Mouse (Mus musculus) liver, embryonic 12.5 days (tissue): ENCODE results near the gene Eif5. TPM values are rescaled to one million over a fixed set of nuclear protein-coding genes. Genes with fewer than 3 reads are reported as not detected.
A peak's percentile ranks its signal among the peaks of the same experiment; 100 is the strongest.

Experiments used
- ATAC-seq: fragments of 200-750 bp; cut with Nextera tagmentation; 2 replicates; pipeline ENCODE4 v1.8.0; 2017; ENCODE audit warnings: moderate number of reproducible peaks, mild to moderate bottlenecking, moderate library complexity
- H3K27ac ChIP-seq: fragments of 300-500 bp; sonication (generic); 2 replicates; pipeline ENCODE4 v1.5.1; 2016; ENCODE audit warnings: mild to moderate bottlenecking
- H3K27me3 ChIP-seq: fragments of 300-500 bp; sonication (generic); replicated peaks from 2 replicates; pipeline ENCODE4 v1.6.1; 2016; ENCODE audit warnings: mild to moderate bottlenecking, moderate library complexity
- H3K36me3 ChIP-seq: fragments of 300-500 bp; sonication (generic); 2 replicates; pipeline ENCODE4 v1.6.1; 2016; ENCODE audit warnings: mild to moderate bottlenecking, moderate library complexity
- H3K4me1 ChIP-seq: fragments of 300-500 bp; sonication (generic); 2 replicates; pipeline ENCODE4 v1.6.1; 2016
- H3K4me2 ChIP-seq: fragments of 300-500 bp; sonication (generic); 2 replicates; pipeline ENCODE4 v1.6.1; 2016; ENCODE audit warnings: mild to moderate bottlenecking, moderate library complexity
- H3K4me3 ChIP-seq: fragments of 300-500 bp; sonication (generic); 2 replicates; pipeline ENCODE4 v1.5.1; 2016; ENCODE audit warnings: mild to moderate bottlenecking, moderate library complexity
- H3K9ac ChIP-seq: fragments of 300-500 bp; sonication (generic); 2 replicates; pipeline ENCODE4 v1.6.1; 2016; ENCODE audit warnings: mild to moderate bottlenecking, moderate library complexity
- H3K9me3 ChIP-seq: fragments of 300-500 bp; sonication (generic); replicated peaks from 2 replicates; pipeline ENCODE4 v1.6.1; 2016; ENCODE audit warnings: mild to moderate bottlenecking, moderate library complexity
- WGBS: fragments of 180-500 bp; shearing (Covaris S2); methylation state at CpG from one replicate; pipeline ENCODE4 v1.1.7; 2016; ENCODE audit not compliant: insufficient replicate concordance; 5-methylcytosine and 5-hydroxymethylcytosine counted together
- polyA plus RNA-seq: library from polyadenylated mRNA; unstranded; fragments of >200 nt; fragmentation: Nextera tagmentation; extraction: Ambion mirVana; gene quantifications from 2 replicates; pipeline ENCODE4 v1.2.1, GENCODE M21; 2016

Eif5 gene
- polyA plus RNA-seq, 1 experiment from 2014 or later = 664 TPM

DNA sequence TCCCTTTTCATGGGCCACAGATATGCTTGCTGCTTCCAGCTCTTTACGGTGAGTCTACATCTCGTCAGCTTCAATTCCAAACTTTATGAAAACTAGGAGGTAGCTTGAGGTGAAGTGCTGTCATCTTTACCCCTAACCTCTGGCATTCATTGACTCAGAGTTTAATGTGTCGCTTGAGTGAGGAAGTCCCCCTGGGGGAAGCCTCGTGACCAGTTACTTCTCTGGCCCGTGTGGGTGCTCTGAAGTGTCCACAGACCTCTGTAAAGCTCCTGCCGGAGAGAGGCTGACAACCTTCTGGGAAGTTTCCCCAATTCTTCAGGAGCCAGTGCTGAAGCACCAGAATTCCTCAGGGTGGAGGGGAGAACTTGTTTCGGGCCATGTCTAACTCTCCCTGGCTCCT, 34.6 kb downstream of the Eif5 start:
- H3K27ac ChIP-seq = no peak overlapping the region
- H3K27me3 ChIP-seq = peaks cover 25% of the 10 kb centered on the region
- no peak overlapping the region for H3K4me3 ChIP-seq
- ATAC-seq = no peak
- no peaks in the 10 kb centered on the region for H3K9me3 ChIP-seq
- peaks cover 33% of the 10 kb centered on the region for H3K4me1 ChIP-seq
- H3K36me3 ChIP-seq = no peaks in the 10 kb centered on the region; the same call in 1 of the 2 replicates
- WGBS = 57% methylated on average over 7 of the region's 7 CpGs
- no peak overlapping the region for H3K9ac ChIP-seq
- H3K4me2 ChIP-seq = no peak overlapping the region

DNA sequence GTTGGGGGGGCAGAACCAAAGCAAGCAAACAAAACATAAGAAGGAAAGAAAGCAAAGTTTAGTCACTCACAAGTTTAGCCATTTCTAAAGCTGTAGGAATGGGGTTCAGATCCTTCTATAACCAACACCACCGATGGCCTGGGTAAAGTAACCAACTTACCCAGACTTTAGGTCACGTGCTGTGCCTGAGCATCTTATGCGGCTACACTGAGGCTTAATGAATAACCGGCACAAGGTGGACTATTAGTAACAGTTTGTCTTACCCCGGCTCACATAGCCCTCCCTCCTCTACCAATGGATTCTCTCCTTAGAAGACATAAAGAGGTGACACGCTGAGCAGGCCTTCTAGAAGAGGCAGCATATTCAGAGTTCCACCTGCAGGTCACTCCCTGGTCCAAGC, 35.5 kb downstream of the Eif5 start:
- Histone ChIP-seq H3K4me2 (peak overlapping the region; percentile 86), H3K9me3 (no peaks in the 10 kb centered on the region), H3K27me3 (peaks cover 25% of the 10 kb centered on the region), H3K27ac (no peak overlapping the region), H3K9ac (peak overlapping the region; percentile 99; the same call in 1 of the 2 replicates), H3K4me1 (peaks cover 36% of the 10 kb centered on the region), H3K4me3 (peak overlapping the region; percentile 95), H3K36me3 (no peaks in the 10 kb centered on the region; the same call in 1 of the 2 replicates)
- WGBS = 54% methylated on average over 6 of the region's 6 CpGs
- no peak for ATAC-seq

DNA sequence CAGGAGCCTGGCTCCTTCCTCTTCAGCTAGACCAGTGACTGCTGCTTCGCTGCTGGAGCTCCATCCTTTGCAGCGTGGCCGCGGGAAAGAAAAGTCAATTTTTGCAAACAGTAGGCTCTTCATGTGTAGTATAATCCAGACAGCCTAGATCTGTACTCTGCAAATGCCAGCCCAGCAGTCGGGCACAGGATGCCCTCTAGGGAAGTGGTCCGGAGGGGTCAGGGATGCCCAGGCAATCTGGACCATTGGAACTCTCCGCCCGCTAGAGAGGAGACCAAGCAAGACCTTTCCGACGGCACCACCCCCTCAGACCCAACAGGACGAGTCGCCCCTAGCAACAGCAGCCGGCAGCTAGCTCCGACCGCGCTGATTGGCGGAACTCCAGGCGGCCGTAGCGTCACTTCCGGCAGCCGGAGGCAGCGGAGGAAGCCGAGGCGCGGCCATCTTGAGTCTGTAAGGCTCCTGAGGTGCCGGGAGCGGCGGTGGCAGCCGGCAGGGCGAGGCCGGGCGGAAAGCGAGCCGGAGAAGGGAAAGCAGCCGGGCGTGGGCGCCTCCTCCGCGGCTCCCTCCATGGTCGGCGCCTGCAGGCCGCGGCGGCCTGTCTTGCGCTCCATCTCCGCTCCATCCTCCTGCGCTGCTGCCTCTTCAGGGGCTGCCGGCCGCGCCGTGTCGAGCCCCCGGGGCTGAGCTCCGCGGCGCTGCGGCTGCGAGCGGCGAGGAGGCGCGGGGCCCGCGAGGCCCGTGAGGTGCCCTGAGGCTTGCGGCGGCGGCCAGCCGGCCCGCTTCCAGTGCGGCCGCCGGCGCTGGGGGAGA, 36.5 kb downstream of the Eif5 start, which contains the start of gene Mark3:
Gene Mark3, plus strand, starts transcription at position 450 of the 813 bp plus-strand sequence.
- Histone ChIP-seq H3K27me3 (peaks cover 19% of the 10 kb centered on the region), H3K27ac (peak within 1 kb of the TSS; percentile 94), H3K36me3 (no peaks in the 10 kb centered on the region; the same call in 1 of the 2 replicates), H3K4me3 (peak within 1 kb of the TSS; percentile 95), H3K4me1 (peaks cover 40% of the 10 kb centered on the region), H3K9me3 (no peaks in the 10 kb centered on the region), H3K9ac (peak within 1 kb of the TSS; percentile 99), H3K4me2 (peak within 1 kb of the TSS; percentile 86)
- under 1% methylated on average over 63 of the region's 75 CpGs for WGBS
- ATAC-seq = peak; percentile 96

DNA sequence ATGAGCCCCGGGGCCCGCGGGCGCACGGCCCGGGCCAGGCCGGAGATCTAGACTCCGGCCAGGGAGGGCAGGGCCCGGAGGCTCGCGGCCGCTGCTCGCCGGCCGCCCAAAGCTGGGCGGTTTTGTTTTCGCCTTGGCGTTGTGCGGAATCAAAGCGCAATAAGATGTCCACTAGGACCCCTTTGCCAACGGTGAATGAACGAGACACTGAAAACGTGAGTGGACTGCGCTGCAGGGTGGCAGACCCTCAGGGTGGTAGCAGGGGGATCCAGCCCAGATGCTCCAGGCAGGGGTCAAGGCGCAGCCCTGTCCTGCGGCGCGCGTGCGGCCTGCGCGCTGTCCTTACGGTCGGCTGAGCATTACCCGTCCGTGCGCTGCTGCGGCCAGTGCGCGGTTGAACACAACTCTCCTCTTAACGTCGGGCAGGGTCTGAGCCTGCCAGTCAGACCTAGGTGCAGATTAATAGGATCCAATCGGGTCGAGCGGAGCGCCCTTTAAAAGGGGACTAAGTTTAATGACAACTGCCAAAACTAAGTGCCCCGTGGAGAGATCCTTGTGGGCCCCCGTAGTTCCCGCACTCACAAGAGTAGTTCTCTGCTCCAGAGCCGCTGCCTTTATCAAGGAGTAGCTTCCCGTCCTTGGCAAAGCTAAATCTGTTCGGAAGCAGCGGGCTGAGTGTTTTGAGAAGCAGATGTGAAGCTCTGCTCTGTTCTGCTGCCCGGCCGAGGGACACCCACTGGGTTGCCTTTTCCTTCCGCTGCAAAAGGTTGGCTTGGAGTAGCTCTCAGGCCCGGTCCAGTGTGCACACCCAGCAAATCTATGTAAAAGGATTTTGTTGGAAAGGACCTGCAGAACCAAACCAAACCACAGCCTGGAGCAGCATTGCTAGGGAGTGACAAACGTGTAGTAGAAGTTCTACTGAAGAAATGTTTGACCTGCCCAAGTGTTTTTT, 37.3 kb downstream of the Eif5 start:
- under 1% methylated on average over 58 of the region's 58 CpGs for WGBS
- peak overlapping the region; percentile 99 for H3K9ac ChIP-seq
- peak overlapping the region; percentile 86 for H3K4me2 ChIP-seq
- no peaks in the 10 kb centered on the region; the same call in 1 of the 2 replicates for H3K36me3 ChIP-seq
- H3K4me1 ChIP-seq = peaks cover 46% of the 10 kb centered on the region
- H3K27me3 ChIP-seq = peaks cover 19% of the 10 kb centered on the region
- H3K9me3 ChIP-seq = no peaks in the 10 kb centered on the region
- H3K27ac ChIP-seq = peak overlapping the region; percentile 94
- peak; percentile 59 for ATAC-seq
- H3K4me3 ChIP-seq = peak overlapping the region; percentile 95

DNA sequence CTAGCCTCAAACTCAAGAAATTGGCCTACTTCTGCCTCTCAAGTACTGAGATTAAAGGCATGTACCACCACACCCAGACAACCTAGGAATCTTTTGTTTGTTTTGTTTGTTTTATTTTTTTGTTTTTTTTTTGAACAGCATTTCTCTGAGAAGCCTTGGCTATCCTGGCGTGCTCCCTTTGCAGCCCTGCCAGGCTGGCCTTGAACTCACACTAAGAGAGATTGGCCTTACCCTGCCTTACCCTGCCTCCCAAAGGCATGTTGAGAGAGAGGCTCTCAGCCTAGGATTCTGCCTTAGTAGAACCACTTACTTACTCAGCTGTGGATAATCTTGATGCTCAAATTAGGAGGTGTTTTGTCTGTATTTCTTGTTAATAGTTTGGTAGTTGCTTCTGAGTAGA, 45.2 kb downstream of the Eif5 start:
- Histone ChIP-seq H3K9me3 (no peaks in the 10 kb centered on the region), H3K27me3 (no peaks in the 10 kb centered on the region), H3K4me2 (no peak overlapping the region), H3K4me3 (no peak overlapping the region), H3K27ac (no peak overlapping the region), H3K36me3 (no peaks in the 10 kb centered on the region), H3K4me1 (peaks cover 55% of the 10 kb centered on the region), H3K9ac (no peak overlapping the region)
- WGBS = 96% methylated on average over 1 of the region's 1 CpGs
- no peak for ATAC-seq

DNA sequence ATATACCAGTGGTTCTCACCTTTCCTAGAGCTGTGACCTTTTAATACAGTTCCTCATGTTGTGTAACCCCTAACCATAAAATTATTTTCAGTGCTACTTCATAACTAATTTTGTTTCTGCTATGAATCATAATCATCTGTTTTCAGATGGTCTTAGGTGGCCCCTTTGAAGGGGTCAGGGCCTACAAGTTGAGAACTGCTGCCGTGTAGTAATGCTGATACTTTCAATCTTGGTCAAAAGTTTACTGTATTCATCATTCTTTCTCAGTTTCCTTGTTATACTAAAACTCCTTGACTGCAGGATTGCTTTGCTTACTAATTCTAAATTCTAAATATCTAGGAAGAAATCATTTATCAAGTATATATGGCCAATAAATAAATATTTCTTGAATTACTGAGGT, 46.6 kb downstream of the Eif5 start:
- WGBS = 86% methylated on average over 1 of the region's 1 CpGs
- Histone ChIP-seq H3K9me3 (no peaks in the 10 kb centered on the region), H3K27me3 (no peaks in the 10 kb centered on the region), H3K36me3 (no peaks in the 10 kb centered on the region), H3K27ac (no peak overlapping the region), H3K4me1 (peaks cover 60% of the 10 kb centered on the region), H3K4me3 (no peak overlapping the region), H3K9ac (no peak overlapping the region), H3K4me2 (no peak overlapping the region)
- ATAC-seq = no peak

DNA sequence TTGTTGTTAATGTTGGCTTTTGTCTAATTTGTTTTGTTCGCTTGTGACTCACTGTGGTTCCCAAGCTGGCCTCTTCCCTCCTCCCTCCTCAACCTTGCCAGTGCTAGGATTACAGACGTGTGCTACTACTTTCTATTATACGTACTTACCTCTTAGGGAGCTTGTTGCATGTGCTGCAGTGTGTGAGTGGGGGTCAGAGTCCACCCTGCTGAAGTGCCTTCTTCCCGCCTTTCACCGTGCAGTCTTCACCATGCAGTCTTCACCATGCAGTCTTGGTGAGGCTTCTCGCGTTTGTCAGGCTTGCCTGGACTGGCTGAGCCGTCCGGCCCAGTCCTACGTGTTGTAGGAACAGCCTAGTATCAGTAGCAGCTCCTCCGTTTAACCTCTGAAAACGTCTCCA, 49.4 kb downstream of the Eif5 start:
- H3K4me2 ChIP-seq = no peak overlapping the region
- H3K9me3 ChIP-seq = no peaks in the 10 kb centered on the region
- H3K9ac ChIP-seq = no peak overlapping the region
- WGBS = 81% methylated on average over 12 of the region's 12 CpGs
- H3K36me3 ChIP-seq = no peaks in the 10 kb centered on the region
- no peaks in the 10 kb centered on the region for H3K27me3 ChIP-seq
- no peak overlapping the region for H3K4me3 ChIP-seq
- ATAC-seq = no peak; the same call in 1 of the 2 replicates
- no peak overlapping the region for H3K27ac ChIP-seq
- H3K4me1 ChIP-seq = peaks cover 45% of the 10 kb centered on the region

DNA sequence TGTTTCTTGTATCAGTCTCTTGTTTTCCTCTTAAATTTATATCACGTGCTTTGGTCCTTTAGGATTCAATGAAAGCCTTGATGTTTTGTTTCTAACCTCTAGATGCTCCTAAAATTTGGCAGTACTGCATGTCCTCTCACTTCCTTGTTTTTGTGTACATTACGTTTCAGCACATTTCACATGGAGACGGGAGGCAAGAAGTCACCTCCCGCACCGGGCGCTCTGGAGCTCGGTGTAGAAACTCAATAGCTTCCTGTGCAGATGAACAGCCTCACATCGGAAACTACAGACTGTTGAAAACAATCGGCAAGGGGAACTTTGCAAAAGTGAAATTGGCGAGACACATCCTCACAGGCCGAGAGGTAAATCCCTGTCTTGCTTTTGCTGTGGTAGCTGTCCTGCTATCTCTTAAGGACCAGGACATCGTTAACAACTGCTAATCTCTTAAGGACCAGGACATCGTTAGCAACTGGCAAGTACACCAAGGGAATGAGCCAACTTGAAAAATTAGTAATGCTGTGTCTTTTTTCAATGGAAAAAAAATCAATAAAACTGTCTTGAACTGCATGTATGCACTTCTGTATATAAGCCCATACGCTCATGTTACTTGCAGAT, 54.7 kb downstream of the Eif5 start:
- no peak for ATAC-seq
- Histone ChIP-seq H3K4me2 (no peak overlapping the region), H3K27ac (no peak overlapping the region), H3K9ac (no peak overlapping the region), H3K36me3 (peaks cover 49% of the 10 kb centered on the region), H3K27me3 (no peaks in the 10 kb centered on the region), H3K4me1 (peaks cover 42% of the 10 kb centered on the region), H3K9me3 (0 out of 2 replicates have a peak, but pooled peaks cover 3% of the 10 kb centered on the region), H3K4me3 (no peak overlapping the region)
- WGBS = 67% methylated on average over 14 of the region's 14 CpGs

DNA sequence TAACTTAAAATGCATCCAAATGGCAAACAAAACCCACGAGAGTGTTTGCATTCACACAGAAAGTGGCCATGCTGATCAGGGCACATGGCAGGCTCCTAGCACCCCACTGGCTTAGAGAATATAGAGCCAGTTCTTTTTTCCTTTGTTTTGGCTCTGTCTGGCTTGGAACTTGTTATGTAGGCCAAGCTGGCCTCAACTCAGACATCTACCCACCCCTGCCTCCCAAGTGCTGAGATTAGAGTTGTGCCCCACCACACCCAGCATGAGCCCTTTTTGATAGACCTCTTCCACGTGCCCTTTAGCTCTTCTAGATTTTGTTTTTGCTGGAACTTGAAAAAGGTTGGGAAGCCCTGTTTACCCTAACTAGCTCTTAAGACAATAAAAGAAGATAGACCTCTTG, 56.0 kb downstream of the Eif5 start:
- Histone ChIP-seq H3K4me3 (no peak overlapping the region), H3K27me3 (no peaks in the 10 kb centered on the region), H3K27ac (no peak overlapping the region), H3K9ac (no peak overlapping the region; the same call in 1 of the 2 replicates), H3K36me3 (peaks cover 61% of the 10 kb centered on the region), H3K9me3 (0 out of 2 replicates have a peak, but pooled peaks cover 3% of the 10 kb centered on the region), H3K4me1 (peaks cover 30% of the 10 kb centered on the region), H3K4me2 (no peak overlapping the region)
- ATAC-seq = no peak
- WGBS = 57% methylated on average over 2 of the region's 2 CpGs
